Mouse (Mus musculus): ENCODE measurements around the gene Duoxa2.
"Not testable (repeated sequence)": the region's sequence is repeated elsewhere in the genome, so short reads cannot be mapped to it uniquely, and the experiment has no call there.

The Duoxa2 gene

DNA sequence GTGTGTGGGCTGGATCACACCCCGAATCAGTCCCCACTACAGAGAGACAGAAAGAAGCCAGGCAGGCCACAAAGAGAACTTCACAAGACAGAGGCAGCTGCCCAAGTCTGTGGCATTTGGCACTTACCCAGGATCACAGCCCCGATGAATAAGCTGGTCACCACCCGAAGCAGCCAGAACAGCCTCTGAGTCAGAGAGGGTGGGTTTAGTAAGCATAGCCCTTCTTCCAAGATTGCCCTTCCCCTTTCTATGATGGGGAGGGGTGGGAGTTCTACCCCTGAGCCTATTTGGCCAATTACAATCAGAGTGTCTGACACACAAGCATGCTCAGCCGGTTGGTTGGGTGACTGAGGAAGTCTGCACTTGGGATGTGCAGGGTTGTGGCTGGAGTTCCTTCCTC lies 7.5 kb downstream of the Duoxa2 start:
- DNase-seq (ENCODE audit: low read depth, low spot score) = peak; percentile 38

DNA sequence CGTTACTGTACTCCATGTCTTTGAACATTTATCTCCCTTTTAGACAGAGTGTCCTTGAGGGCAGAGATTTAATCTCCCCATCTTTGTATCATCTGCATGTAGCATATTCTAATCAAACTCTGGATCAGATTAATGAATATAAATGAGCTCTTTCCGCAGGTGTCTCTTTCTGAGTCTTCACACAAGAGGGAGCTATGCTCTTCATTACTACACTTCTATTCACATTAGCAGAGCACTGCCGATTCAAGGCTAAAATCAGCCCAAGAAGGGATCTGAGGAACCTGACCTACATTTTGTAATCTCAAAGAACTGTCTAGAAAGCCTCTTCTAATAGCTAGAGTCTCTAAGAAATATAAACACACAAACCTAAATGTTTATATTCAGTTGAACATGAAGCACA lies 10.9 kb downstream of the Duoxa2 start:
- DNase-seq (ENCODE audit: low read depth, low spot score) = peak; percentile 31

DNA sequence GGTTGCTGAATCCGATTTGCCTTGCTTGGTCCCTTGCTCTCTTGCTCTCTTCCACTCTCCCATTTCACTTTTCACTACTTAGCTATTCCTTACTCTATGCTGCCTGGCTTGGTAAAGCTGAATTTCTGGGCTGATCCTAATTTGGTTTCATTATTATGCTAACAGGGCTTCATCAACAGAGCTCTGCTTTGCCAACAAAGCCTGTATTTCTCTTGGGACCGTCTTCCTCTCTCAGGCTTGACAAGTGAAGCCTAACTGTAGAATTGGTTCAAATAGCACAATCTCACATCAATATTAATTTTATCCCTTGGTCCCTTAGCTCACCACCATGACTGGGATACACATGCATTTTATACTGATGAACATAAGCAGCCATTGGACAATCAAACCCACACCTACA lies 12.9 kb downstream of the Duoxa2 start:
- no peak for DNase-seq (ENCODE audit: low read depth, low spot score)

DNA sequence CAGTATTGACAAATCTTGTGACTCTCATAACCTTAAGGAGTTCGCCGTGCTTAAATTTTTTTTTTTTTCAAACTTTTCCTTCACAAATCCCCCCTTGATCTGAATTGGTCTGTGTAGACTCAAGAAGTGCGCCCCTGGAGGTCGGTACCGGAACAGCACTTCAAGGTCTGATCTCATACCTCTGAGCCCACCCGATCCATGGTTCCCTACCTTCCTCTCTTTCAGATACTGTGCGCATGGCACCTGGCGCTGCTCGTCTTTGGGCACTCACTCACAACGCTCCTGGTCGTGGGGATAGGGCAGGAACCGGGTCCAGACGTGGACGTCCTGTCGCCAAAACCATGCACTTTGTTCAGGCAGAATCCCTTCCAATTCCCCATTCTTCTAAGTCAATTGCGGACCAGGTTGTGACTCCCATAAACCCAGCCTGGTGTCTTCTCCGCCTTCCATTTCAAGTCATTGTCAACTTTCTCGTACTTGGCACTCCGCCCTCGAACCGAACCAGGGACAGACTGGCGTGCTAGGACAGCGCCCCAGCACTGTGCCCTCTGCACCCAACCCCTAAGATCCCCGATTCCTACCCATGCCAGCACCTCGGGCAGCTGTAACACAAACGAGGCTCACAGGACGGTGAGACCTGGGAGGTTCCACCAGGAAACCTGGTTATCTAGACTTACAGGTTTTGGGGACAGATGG lies 14.2 kb downstream of the Duoxa2 start:
- peak; percentile 61 for DNase-seq (ENCODE audit: low read depth, low spot score)

DNA sequence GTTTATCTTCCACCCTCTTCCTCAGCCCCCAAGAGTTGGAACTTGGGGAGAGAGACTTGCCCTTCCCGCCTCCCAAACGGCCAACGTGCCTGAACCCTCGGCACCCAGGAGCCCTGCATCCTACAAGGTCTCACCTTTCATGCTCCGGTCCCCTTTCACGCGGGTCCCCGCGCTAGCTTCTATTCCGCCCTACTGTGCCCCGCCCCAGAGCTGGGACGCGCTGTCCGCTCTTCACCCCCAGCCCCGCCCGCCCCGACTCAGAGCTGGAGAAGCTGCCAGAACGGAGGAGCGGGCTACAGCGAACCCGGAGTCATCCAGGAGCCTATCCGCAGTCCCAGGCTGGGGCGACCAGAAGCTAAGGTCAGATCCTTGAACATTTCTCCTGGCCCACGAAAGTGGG lies 14.8 kb downstream of the Duoxa2 start, which contains the start of gene Duoxa1:
Gene Duoxa1, minus strand, starts transcription at position 195 of the 400 bp plus-strand sequence.
- DNase-seq (ENCODE audit: low read depth, low spot score) = no peak

DNA sequence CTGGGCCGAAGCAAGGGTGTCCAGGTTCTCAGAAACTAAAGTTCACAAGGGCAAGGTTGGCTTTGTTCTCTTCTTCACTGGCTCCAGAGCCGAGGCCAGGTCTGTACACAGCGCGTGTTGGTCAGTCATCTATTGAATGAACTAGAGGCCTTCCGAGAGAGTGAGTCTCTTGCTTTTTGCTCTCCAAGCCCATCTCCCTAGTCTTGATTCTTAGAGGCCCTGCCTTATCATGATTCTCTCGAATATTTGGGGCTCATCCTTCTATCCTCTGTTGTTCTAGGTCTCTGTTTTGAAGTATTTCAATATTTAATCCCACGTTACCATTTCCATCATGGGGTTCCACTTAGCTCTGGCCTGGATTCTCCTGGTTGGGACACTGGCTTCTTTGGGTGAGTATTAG lies 16.7 kb downstream of the Duoxa2 start, which contains the start of gene Duox1:
Gene Duox1, plus strand, starts transcription at position 301 of the 400 bp plus-strand sequence.
- DNase-seq (ENCODE audit: low read depth, low spot score) = no peak

DNA sequence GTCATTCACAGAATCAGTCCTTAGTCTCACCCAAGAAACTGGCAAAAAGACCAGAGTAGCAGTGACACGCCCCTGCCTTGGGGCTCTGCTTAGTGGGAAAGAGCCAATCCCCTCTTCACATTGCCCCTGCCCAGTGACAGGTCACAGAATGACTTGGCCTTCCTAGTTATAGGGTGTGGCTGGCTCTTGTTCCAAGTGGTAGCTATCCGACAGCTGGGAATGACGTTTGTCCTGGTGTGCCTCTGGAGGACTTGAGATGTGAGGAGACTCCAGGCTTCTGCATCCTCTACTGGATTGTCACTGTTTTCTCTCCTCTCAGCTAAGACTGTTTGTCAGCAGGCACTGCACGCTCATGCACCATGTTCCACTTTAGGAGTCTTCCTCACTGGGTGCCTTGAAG lies 18.7 kb downstream of the Duoxa2 start:
- DNase-seq (ENCODE audit: low read depth, low spot score) = no peak

DNA sequence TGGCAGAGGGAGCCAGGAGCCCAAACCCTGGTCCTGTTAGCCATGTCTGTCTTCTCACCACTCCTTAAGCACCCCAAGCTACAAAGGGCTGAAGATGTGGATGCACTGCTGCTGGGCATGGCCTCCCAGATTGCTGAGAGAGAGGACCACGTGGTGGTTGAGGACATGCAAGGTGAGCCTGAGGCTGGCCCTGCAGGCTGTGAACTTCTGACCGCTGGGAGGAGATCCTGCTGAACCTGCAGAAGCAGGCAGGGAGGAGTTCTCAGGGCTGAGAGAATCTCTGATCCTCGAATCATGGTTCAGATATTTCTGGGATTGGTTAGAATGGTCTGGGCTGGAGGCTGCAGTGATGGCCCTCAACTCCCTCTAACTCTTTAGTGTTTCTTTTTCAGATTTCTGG lies 25.3 kb downstream of the Duoxa2 start:
- DNase-seq (ENCODE audit: low read depth, low spot score) = no peak

DNA sequence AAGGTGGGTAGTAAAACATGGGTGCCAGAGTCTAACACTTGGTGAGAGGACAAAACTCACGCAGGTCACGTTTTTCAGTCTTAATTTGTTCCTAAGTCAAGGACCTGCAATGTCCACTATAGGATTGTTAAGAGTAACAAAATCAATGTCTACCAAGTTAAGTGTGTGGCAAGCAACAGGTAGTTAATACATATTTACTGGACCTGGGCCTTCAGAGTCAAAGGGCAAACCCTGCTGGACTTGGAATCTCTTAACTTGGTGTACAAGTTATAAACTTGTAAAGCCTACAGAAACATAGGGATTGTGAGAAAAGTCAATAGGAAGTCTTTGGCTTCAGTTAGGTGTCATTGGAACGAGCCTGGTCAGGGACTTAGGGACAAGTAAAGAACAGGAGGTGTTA lies 25.9 kb downstream of the Duoxa2 start:
- DNase-seq (ENCODE audit: low read depth, low spot score) = no peak

DNA sequence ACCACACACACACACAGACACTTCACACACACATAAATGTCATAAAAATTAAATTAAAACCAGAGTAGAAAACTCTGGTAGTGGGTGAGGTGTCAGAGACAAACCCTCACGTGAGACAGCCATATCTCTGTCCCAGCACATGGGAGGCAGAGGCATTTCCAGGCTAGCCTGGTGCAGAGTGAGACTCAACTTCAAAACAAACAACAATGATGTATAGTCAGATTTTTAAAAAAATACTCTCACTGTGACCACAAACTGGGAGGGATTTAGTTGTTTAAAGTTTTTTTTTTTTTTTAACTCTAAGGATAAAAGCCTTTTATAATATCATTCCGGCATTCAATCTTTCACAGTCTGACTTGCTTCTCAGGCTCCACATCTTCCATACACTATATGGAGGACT lies 26.7 kb downstream of the Duoxa2 start:
- no peak for DNase-seq (ENCODE audit: low read depth, low spot score)

DNA sequence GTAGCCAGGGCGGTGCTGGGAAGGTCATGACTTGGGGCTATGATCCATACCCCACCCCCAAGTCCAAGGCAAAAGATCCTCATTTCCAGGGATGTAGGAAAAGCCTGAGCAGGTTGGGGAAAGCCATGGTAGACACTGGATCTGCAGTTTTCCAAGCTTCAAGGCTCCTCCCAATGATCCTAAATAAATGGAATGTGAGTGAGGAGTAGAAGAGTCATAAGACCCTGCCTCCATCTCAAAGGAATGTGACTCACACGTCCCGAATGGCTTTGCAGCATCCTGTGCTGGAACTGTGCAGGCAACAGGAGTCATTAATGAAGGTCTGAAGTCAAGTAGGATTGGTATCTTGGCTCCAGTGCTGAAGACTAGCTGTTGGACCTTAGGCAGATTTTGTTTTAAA lies 29.3 kb downstream of the Duoxa2 start:
- no peak for DNase-seq (ENCODE audit: low read depth, low spot score)

DNA sequence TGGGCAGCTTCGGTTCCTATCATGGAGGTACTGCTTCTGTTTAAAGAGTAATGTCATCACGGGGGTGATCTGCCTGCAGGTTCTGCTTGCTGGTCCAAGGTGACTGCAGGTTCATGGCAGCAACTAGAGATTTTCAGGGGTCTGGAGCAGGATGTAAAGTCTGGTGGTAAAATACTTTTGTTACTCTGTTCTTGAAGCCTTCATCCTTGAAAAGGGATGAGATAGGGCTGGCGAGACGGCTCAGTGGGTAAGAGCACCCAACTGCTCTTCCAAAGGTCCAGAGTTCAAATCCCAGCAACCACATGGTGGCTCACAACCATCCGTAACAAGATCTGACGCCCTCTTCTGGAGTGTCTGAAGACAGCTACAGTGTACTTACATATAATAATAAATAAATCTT lies 31.6 kb downstream of the Duoxa2 start:
- DNase-seq (ENCODE audit: low read depth, low spot score) = not testable (repeated sequence)

DNA sequence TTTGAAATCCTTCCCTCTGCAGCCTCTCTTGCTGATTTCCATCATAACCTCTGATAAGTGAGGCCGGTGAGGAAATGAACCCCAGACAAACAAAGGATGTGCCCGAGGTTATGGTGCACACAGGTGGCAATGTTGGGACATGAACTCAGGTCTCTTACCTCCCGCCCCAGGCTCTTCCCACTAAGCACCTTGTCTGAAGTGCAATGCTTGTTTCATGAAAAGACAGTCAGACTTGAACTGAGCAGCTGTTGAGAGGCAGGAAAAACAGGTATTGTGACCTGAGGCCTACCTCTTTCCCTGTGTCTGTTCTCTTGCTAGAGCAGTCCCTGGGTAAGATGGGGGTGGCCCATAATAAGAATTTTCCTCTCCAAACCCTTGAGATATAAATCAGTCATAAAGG lies 33.5 kb downstream of the Duoxa2 start:
- DNase-seq (ENCODE audit: low read depth, low spot score) = no peak

DNA sequence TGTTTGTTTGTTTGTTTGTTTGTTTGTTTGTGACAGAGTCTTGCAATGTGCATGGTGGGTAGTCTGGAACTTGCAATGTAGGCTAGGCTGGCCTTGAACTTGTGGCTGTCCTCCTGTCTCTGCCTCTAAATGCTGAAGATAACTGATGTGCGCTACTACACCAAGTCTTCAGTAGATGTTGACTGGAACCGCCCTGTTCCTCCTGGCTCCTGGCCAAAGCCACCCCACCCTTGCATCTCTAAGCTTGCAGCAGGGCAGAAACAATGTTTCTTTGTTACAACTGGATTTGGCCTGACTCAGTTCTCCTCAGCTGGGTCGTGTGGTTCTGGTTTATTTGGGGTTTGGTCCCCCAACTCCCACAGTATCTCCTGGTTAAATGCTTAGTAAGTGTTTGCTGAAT lies 35.5 kb downstream of the Duoxa2 start:
- no peak for DNase-seq (ENCODE audit: low read depth, low spot score)

DNA sequence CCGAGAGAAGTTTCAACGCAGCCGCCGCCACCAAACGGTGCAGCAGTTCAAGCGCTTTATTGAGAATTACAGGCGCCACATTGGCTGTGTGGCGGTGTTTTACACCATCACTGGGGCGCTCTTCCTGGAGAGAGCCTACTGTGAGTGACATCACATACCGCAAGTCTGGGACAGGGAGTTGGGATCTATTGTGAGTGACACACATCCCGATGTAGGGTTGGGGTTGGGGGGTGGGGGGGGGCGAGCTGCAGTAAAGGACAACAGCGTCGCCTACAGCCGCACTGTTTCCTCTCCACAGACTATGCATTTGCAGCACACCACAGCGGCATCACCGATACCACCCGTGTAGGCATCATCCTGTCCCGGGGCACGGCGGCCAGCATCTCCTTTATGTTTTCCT lies 38.6 kb downstream of the Duoxa2 start:
- DNase-seq (ENCODE audit: low read depth, low spot score) = no peak

DNA sequence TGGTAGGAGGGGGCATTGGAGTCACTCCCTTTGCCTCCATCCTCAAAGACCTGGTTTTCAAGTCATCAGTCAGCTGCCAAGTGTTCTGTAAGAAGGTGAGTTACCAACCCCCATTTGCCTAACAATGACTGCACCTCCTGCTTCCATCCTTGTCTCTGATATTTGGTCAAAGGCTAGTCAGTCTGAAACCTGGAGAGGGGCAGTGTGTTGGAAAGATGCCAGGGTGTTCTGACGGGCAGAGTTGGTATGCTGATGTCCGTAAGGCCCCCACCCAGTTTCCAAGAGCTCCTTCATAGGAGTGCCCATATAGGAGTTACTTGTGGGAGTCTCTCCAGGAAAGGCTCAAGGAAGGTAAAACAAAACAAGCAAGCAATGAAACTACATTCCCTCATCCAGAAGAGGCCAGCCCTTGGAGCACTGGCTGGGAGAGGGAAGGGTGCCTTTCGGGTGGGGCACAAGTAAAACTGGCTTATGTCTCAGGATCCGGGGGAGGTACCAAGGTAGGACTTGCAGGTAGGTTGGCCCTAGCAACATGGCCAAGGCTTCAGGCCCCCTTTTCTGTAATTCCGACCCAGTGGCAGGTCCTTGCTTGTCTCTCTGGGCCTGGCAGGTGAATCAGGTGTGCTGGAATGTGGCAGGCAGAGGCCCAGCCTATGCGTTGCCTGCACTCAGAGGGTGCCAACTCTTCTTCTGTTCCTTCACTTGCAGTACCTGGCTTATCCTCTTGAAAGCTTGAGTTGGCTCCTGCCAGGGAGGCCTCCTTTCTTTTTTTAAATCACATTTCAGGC lies 46.6 kb downstream of the Duoxa2 start:
- DNase-seq (ENCODE audit: low read depth, low spot score) = peak; percentile 46

DNA sequence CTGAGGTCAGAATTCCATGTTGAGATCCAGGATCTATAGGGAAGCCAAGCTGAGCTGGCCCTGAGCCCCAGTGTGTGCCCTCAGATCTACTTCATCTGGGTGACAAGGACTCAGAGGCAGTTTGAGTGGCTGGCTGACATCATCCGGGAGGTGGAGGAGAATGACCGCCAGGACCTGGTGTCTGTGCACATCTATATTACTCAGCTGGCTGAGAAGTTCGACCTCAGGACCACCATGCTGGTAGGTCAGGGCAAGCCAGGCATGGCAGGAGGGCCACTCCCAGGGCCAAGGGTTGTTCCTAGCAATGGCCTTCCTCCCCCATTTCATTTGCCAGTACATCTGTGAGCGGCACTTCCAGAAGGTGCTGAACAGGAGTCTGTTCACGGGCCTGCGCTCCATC lies 47.5 kb downstream of the Duoxa2 start:
- not testable (repeated sequence) for DNase-seq (ENCODE audit: low read depth, low spot score)

DNA sequence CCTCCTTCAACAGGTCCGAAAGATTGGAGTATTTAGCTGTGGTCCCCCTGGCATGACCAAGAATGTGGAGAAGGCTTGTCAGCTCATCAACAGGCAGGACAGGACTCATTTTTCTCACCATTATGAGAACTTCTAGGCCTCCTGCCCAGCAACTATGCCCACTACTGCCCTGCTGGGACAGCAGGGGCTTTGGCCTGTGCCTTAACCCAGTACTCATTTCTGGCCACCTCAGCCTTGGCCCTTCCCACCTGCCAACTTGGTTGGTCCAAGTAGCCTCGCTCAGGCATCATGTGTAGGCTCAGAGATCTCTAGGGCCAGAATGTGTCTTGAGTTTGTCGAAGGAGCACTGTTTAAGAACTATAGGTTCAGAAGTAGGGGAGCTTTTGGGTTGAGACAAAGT lies 48.6 kb downstream of the Duoxa2 start:
- no peak for DNase-seq (ENCODE audit: low read depth, low spot score)

DNA sequence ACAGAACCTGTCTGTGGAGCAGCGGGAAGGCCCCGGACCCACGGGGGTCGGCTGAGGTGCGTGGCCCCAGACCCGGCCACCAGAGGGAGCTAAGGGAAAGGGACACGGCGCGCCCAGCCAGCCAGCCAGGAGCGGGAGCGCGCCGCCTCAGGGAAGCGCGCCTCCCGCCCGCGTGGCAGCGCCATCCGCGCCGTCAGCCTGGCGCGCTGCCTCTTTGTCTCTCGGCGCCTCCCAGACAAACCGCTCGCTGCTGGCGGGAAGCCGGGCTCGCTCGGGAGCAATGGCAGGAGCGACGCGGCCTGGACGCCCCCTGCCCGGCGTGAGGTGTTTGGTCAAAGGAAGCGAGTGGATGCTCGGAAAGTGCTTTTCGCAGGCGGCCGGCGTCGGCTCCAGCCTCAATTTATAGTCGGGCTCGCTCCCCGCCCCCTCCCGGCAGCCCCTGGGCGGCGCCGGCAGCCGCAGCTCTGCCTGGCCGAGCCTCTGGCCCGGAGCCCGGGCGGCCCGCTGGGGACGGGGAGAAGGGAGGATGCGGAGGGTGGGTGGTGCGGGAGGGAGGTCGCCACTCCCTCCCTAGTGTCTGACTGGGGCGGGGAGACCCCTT lies 49.9 kb downstream of the Duoxa2 start:
- DNase-seq (ENCODE audit: low read depth, low spot score) = peak; percentile 94

DNA sequence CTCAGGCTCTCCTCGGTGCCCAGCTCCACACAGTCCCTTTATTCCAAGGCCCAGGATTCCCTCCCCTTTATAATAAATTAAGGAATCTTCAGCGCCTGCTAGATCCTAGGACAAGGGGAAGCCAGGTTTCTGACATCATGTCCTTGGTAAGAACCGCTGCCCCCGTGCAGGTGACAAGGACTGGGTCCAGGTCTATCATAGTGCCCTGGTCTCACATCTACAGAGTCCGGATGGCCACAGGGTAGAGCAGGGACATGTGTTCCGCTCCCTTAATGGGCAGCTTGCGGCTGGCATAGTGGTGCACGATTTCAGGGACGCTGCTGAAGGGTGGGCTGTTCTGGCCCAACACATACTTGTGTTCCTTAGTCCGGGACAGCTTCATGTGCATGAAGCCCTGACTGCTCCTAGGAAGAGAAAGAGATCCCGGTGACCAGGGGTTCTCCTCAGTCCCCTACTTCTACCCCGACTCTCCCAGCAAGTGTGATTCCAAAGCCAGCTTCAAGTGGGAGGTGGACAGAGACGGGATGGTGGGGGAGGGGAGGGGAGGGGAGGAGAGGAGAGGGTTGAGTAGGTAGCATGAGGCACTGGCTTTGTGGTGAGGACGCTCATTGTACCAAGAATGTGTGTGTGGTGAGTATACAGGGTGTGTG lies 50.6 kb downstream of the Duoxa2 start:
- peak; percentile 74 for DNase-seq (ENCODE audit: low read depth, low spot score)

DNA sequence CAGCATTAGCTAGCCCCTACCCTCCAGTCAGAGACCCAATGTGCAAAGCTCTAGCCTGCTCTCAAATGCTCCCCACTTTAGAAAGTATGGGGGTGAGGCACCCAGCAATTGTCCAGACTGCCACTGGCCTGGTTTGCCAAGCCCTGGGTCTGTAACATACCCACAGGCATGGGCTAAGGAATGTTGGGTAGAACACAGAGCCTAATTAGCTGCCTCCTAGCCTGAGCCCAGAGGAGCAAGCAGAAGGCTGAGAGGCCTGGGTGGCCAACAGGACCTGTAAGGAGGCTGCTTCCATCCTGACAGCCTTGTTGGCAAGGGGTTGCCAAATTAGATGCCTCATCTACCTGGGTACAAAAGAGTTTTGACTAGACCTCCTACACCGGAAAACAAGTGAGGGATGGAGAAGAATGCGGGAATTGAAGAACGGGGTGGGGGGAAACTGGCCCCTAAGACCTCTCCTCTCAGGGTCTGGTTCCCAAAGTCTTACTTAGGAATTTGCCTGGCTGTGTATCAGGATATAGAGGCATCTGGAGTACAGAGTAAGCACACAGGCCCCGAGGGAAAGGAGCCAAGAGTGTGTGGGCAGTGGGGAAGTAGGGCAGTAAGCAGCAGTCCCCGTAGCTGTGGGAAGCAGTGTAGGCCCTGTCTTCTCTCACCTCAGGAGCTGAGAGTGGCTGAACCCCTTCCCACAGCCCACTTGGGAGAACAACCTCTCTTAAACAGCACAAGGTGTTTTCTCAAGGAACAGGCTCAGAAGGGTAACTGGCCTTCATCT lies 52.6 kb downstream of the Duoxa2 start:
- DNase-seq (ENCODE audit: low read depth, low spot score) = peak; percentile 88

Data from brain, adult 2 months (tissue).